Mouse (Mus musculus): ENCODE measurements around the gene Wfikkn1.
A peak's percentile ranks its signal among the peaks of the same experiment; 100 is the strongest.

Wfikkn1 gene

DNA sequence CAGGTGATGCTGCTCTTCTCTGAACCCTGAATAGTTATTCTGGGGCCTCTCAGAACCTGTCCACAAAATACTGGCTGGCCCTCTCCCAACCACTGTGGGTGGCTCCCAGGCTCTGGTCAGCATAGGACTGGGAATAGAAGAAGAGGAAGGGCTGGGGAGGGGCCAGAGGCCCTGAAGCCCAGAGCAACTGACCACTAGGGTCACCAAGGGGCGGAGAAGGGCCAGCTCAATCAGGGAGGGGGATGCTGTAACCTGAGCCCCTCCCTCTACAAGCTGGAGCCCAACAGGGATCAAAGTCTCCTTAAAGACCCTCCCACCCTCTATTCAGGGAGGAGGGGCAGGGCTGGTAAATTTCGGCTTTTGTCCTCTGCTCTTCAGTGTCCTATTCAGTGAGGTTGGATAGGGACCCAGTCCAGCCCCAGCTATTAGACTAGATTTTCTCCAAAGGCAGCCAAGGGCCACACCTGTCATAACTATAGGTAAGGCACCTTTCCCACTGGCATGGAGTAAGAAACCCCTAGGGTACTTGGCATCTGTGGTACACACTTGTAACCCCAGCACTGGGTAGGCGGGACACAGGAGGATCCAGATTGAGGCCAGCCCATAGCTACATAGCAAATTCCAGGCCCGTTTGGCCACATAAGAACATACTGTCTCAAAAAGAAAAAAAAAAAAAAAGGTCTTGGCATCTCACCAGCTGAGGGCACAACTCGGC lies at the start of gene Wfikkn1:
Gene Wfikkn1, minus strand, starts transcription at position 663 of the 715 bp plus-strand sequence.
- DNase-seq (ENCODE audit: low read depth), result no peak

- DNase-seq (ENCODE audit: low read depth), result no peak
These were observed 44.7 kb upstream of the Wfikkn1 start for GRCm38 (mm10) chr17:25925348-25925747.

- peak; percentile 68 for DNase-seq (ENCODE audit: low read depth)
These were observed 41.5 kb upstream of the Wfikkn1 start for GRCm38 (mm10) chr17:25922120-25922519.

DNA sequence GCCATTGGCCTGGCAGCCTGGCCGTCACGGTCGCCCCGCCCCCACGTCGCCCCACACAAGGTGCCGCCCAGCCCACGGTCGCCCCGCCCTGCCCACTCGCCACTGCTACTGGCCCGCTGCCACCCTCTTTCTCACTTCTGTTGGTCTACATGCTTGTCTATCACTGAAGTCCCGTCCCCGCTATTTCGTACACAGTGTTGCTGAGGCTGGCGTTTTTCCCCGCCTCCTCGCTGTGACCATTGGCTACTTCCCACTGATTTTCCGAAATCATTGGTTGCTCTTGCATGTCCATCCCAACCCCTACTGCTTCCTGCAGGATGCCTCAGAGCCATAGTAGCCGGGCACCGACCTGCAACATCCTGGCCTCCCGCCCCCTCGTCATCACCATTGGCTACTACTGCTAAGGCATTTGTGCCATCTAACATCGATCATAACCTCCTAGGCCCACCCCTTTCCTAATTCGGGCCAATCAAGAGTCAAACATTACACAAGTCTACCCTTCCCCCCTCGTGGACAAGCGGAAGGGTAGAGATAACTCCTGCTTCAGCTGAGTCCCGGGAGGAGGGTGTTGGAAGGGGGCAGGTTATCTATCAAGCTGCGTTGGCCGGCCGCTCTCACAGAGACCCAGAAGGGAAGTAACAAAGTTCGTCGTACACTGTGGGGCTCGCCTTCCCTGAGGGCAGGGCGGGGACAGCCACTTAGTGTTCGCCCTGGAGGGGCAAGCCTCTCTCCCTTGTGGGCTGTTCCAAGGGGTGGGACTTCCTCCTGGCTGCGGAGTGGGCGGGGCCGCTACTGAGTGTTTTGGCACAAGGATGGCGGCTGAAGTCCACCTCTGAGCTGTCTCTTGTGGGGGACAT lies 39.4 kb upstream of the Wfikkn1 start:
- peak; percentile 100 for DNase-seq (ENCODE audit: low read depth)

GRCm38 (mm10) chr17:25919144-25919785 lies 38.6 kb upstream of the Wfikkn1 start, which contains the start of gene Rab40c:
TSS of gene Rab40c (minus strand) at chr17:25919727.
- peak; percentile 53 for DNase-seq (ENCODE audit: low read depth)

- no peak for DNase-seq (ENCODE audit: low read depth)
These were observed 37.5 kb upstream of the Wfikkn1 start for GRCm38 (mm10) chr17:25918037-25918750.

DNA sequence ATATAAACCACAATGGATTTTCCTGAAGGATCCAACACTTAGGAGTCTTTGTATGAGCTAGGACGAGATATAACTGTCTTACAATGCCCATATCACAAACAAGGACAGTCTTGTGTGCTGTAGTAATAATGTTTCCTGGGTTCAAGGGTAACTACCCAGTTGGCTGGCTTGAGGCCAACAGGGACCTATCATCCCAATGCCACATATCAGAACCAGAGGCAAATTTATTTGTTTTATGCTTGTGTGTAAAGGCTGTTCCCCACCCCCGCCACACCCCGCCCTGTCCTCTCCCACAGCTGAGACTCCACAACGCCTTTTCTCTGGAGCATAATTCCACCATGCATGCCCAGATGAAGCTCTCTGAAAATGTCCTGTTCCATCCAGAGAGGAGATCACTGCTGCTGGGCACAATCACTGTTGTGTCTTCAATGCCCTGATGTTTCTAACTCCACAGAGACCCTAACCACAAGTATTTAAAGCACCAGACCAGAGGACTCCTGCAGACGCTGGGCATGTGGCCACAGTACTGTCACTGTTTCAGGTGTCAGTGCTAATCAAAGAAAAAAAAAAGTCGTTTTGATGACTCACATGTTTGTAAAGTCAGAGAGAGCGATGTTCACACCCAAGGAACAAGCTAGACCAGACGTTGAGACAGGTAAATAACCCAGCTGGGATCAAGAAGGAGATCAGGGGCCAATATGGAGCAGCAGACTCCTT lies 36.4 kb upstream of the Wfikkn1 start:
- DNase-seq (ENCODE audit: low read depth), result no peak

- DNase-seq (ENCODE audit: low read depth), result no peak
These were observed 33.6 kb upstream of the Wfikkn1 start for GRCm38 (mm10) chr17:25914295-25914694.

DNA sequence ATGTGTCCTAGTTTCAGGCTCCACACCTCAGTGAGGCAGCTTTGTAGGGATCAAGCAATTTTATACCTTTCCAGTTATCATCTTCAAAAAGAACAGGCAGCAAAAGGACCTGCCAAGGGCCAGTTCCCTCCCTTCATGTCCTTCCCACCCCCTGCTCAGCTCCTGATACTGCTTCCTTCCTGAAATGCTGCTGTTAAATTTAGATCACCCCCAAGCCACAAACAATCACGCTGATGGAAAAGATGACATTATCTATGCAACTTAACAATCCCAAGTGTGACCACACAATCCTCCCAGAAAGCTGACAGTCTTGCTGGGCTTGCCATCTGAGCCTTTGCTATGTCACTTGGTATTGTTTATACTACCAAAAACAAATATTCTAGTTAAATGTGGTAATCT lies 33.2 kb upstream of the Wfikkn1 start:
- no peak for DNase-seq (ENCODE audit: low read depth)

DNA sequence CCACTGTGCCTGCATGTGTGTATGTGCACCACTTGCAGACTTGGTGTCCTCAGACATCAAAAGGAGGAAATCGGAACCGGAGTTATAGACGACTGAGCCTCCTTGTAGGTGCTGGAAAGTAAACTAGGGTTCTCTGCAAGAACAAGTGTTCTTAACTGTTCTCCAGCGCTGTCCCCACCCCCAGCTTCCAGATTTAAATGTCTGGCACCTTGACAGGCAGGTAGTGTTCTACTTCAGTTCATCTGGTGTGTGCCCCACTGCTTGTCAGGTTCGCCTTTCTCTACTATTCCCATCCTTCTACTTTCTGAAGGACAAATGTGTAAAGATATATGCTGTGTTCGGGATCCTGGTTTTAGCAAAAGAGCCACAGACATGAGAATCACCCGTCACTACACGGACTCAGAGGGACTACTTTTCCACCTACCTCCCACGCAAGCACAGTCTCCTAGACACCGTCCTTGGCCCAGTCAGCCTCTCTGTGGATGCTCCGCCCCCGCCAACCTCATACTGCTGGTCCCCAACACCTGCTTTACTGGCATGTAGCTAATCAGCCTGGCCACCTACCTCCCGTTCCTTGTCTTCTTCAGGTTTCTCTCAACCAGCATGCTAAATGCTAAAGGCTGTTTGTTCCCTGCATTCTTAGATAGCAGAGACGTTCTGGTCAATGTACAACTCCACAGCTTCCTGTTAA lies 32.7 kb upstream of the Wfikkn1 start:
- DNase-seq (ENCODE audit: low read depth), result no peak

DNA sequence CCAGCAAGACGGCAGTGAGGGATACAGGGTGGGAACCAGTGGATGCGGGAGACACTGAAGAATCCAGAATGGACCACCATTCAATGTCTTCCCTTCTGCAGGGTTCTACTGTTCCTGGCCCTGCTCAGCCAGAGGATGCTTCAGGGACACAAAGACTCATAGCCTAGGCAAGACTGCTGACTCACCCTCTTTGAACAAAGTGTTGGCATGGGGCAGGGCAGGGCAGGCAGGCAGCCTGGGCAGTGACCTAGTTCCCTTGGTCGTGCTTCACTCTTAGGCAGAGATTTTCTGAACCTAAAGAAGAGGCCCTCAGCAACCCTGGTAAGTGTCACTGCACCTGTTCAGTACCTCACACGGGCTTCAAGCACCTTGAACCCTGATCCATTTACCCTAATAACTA lies 31.2 kb upstream of the Wfikkn1 start:
- no peak for DNase-seq (ENCODE audit: low read depth)

GRCm38 (mm10) chr17:25907640-25908039 lies 27.0 kb upstream of the Wfikkn1 start:
- no peak for DNase-seq (ENCODE audit: low read depth)

GRCm38 (mm10) chr17:25903061-25903460 lies 22.4 kb upstream of the Wfikkn1 start:
- no peak for DNase-seq (ENCODE audit: low read depth)

DNA sequence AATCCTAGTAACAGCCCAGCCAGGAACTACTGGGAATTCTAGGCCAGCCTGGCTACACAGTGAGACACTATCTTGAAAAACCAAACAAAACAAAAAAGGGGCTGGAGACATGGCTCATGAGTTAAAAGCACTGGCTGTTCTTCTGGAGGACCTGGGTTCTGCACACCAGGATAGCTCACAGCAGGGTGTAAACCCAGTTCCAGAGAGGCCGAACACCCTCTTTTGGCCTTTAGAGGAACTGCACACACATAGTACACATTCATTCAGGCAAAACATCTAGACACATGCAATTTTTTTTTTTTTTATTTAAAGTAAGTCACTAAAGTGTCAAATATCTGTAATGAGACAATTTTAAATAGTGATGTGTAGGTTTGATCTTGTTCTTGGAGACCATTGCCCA lies 19.5 kb upstream of the Wfikkn1 start:
- no peak for DNase-seq (ENCODE audit: low read depth)

DNA sequence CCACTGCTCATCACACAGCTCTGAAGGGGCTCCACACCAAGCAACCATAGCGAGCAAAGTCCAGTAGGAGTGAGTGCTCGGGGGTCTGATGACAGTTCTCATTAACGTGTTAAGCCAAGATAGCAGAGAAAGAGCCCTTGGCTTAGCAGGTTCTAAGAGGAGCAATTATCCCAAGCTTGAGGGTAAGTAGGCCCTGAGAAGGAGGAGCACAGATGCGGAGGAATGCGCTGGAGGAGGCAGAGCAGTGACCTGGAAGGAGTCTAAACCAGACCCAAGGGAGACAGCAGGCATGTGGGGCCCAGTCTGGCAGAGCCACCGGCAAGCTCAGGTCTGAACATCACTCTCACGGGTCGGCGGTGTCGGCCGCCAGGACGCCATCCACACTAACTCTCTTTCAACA lies 15.2 kb upstream of the Wfikkn1 start:
- DNase-seq (ENCODE audit: low read depth), result no peak

DNA sequence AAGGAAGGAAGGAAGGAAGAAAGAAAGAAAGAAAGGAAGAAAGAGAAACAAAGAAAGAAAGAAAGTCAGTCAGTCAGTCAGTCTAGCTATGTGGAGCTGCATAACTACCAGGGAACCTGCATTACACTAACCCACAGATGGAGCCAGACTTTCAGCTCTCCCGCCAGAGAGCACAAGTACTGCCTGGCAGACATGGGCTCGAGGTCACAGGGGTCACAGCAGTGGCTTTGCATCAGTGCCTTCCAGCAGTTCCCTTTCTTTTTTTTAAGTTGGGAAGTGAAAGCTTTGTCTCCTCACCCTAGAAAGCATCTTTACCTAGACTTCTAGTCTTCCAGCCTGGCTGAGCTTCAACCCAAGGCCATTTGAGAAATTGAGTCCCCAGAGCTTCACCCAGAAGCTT lies 14.8 kb upstream of the Wfikkn1 start:
- DNase-seq (ENCODE audit: low read depth), result peak; percentile 43

GRCm38 (mm10) chr17:25893975-25894617 lies 13.4 kb upstream of the Wfikkn1 start:
- peak; percentile 85 for DNase-seq (ENCODE audit: low read depth)

GRCm38 (mm10) chr17:25888837-25889236 lies 8.2 kb upstream of the Wfikkn1 start:
- DNase-seq (ENCODE audit: low read depth), result no peak

GRCm38 (mm10) chr17:25887467-25887866 lies 6.8 kb upstream of the Wfikkn1 start:
- DNase-seq (ENCODE audit: low read depth), result no peak

DNA sequence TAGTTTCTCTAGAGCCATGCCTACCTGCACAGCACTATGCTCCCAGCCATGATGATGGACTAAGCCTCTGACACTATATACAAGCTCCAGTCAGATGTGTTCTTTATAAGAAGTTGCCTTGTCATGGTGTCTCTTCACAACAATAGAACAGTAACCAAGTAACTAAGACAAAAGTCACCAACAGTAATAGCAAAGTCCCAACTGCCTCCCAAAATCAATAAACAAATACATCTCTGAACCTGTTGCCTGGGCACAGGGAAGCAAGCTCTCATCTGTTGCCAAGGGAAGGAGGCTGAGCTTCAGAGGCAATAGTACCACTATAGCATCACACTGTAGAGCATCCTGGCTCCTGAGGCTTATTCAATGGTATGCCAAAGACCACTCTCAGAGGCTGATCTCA lies 6.1 kb upstream of the Wfikkn1 start:
- no peak for DNase-seq (ENCODE audit: low read depth)

All from NIH3T3 (cell line).